Mouse (Mus musculus) testis, adult 2 months (tissue): Measurements from ENCODE around the gene Ston1. TPM values are rescaled to one million over a fixed set of nuclear protein-coding genes. Genes with fewer than 3 reads are reported as not detected.

ENCODE experiments used
- H3K27ac ChIP-seq: fragments of 200-500 bp; 2 replicates; pipeline ENCODE4 v1.5.1; 2012; ENCODE audit warnings: low read depth, low read length; ENCODE audit not compliant: control insufficient read depth, insufficient read depth
- H3K27me3 ChIP-seq: fragments of 200-500 bp; 2 replicates; pipeline ENCODE4 v1.6.1; 2012; ENCODE audit warnings: mild to moderate bottlenecking, low read length, moderate library complexity; ENCODE audit not compliant: control insufficient read depth, insufficient read depth
- H3K36me3 ChIP-seq: fragments of 200-500 bp; 2 replicates; pipeline ENCODE4 v1.6.1; 2012; ENCODE audit warnings: mild to moderate bottlenecking, low read length; ENCODE audit not compliant: control insufficient read depth, insufficient read depth
- H3K4me1 ChIP-seq: fragments of 200-500 bp; 2 replicates; pipeline ENCODE4 v1.6.1; 2012; ENCODE audit warnings: low read length; ENCODE audit not compliant: control insufficient read depth, insufficient read depth
- H3K4me3 ChIP-seq: fragments of 200-500 bp; 2 replicates; pipeline ENCODE4 v1.5.1; 2012; ENCODE audit warnings: low read depth, mild to moderate bottlenecking, low read length, moderate library complexity, mixed read lengths; ENCODE audit not compliant: control insufficient read depth
- CTCF ChIP-seq: fragments of 200-500 bp; IDR thresholded peaks from 2 replicates; pipeline ENCODE4 v1.5.1; 2012; ENCODE audit warnings: low read depth, mild to moderate bottlenecking, inconsistent platforms, low read length, moderate library complexity; ENCODE audit not compliant: control insufficient read depth, insufficient read depth, insufficient replicate concordance
- POLR2A ChIP-seq: fragments of 200-500 bp; IDR thresholded peaks from 2 replicates; pipeline ENCODE4 v1.6.1; 2012; ENCODE audit warnings: low read depth, mild to moderate bottlenecking, inconsistent platforms, low read length, moderate library complexity; ENCODE audit not compliant: control insufficient read depth
- polyA plus RNA-seq: library from polyadenylated mRNA; depleted of rRNA; stranded (reverse); fragments of >200 nt; gene quantifications from 2 replicates; pipeline ENCODE4 v1.2.3, GENCODE M21; 2012

Gene Ston1
- polyA plus RNA-seq, 1 experiment: 18.5 TPM

DNA sequence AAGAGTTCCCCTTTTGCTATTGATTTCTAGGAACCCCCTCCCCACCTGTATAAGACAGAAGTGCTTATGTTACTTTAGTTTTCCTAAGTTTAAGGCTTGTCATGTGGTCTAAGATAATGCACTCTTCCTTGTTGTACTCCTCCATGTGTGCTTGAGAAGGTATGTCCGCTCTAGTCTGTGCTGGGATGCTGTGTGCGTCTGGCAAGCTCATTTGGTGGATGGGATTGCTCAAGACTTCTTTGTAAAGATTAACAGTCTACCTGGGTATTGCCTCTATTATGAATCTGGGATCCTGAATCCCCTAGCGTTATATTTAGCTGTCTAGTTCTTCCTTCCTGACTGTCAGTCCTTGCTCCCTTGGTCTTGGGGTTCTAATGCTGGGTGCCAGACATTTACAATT is 35.1 kb downstream of the Ston1 start:
- peaks cover 17% of the 10 kb centered on the region for H3K4me1 ChIP-seq
- no peak for TF ChIP-seq CTCF
- no peak for TF ChIP-seq POLR2A

DNA sequence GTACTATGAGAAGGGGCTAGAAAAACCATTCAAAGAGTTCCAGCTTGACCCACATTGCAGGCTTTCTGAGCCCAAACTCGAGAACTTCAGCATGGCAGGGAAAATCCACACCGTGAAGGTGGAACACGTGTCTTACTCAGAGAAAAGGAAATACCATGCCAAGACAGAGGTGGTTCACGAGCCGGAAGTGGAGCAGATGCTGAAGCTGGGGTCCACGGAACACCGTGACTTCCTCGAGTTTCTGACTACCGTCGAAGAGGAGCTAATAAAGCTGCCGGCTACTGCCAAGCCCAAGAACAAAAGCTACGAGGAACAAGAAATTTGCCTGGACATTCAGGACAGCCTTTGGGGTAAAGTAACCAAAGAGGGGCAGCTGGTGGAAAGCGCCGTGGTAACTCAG is 38.6 kb downstream of the Ston1 start:
- no peak overlapping the region for H3K27ac ChIP-seq
- TF ChIP-seq POLR2A (no peak), CTCF (no peak)
- H3K27me3 ChIP-seq: no peaks in the 10 kb centered on the region
- H3K4me1 ChIP-seq: peaks cover 14% of the 10 kb centered on the region
- no peaks in the 10 kb centered on the region for H3K36me3 ChIP-seq
- peak overlapping the region; percentile 55 for H3K4me3 ChIP-seq

More for the DNA sequence above, 35.1 kb downstream of the Ston1 start:
- Histone ChIP-seq H3K36me3 (no peaks in the 10 kb centered on the region), H3K27me3 (no peaks in the 10 kb centered on the region), H3K27ac (no peak overlapping the region), H3K4me3 (no peak overlapping the region)

DNA sequence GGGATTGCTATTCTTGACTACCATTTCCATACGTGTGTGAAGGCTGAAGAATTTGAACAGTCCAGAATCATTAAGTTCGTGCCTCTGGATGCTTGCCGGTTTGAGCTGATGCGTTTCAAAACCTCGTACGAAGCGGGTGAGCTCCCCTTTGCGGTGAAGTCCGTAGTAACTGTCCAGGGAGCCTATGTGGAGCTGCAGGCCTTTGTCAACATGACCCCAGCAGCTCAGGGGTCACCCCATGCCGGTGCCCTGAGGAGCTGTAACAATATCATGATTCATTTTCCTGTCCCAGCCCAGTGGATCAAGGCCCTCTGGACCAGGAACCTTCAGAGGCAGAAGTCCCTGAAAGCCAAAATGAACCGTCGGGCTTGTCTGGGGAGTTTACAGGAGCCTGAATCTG is 39.1 kb downstream of the Ston1 start:
- Histone ChIP-seq H3K4me1 (peaks cover 14% of the 10 kb centered on the region), H3K27ac (no peak overlapping the region), H3K36me3 (no peaks in the 10 kb centered on the region), H3K4me3 (peak overlapping the region; percentile 55), H3K27me3 (no peaks in the 10 kb centered on the region)
- TF ChIP-seq CTCF (no peak), POLR2A (no peak)

DNA sequence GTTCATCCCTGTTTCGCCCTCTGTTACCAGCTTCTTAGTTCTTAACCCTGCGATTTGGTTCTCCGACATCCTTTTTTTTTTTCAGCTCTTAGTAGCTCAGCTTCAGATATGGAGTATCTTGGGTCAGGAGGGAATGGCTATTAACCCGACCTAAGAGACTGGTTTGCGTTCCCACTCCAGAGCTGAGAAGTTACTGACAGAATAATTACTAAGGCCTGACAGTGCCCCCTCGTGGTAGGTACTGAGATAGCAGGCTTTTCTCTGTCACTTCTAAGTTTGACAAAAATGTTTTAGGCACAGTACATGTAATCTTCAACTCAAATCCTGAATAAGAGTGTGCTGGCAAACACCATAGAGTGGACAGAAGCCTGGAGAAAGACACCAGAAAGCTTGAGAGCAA is 43.5 kb downstream of the Ston1 start:
- Histone ChIP-seq H3K4me1 (peaks cover 7% of the 10 kb centered on the region), H3K27ac (no peak overlapping the region), H3K4me3 (no peak overlapping the region), H3K36me3 (no peaks in the 10 kb centered on the region), H3K27me3 (no peaks in the 10 kb centered on the region)
- TF ChIP-seq CTCF (peak; percentile 18; the same call in 1 of the 2 replicates), POLR2A (no peak)

DNA sequence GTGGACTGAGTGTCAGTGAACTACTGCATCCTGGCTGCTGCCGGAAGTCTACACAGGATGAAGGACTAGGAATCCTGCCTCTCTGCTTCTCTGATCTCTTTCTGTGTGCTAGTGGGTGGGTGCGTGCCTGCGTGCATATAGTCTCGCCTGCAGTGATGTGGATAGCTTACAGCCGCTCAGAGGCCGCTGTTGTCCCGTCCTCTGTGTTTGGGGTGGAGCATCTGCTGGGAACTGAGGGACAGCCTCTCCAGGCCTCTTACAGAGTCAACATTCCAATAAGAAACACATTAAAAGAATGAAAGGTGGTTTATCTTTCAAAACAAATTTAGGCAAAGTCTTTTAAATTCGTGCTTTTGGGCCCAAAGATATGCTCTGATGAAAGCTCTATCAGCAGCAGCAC is 44.4 kb downstream of the Ston1 start:
- Histone ChIP-seq H3K27ac (no peak overlapping the region), H3K4me3 (no peak overlapping the region), H3K4me1 (peaks cover under 1% of the 10 kb centered on the region), H3K27me3 (no peaks in the 10 kb centered on the region), H3K36me3 (no peaks in the 10 kb centered on the region)
- no peak for TF ChIP-seq CTCF
- TF ChIP-seq POLR2A: no peak

DNA sequence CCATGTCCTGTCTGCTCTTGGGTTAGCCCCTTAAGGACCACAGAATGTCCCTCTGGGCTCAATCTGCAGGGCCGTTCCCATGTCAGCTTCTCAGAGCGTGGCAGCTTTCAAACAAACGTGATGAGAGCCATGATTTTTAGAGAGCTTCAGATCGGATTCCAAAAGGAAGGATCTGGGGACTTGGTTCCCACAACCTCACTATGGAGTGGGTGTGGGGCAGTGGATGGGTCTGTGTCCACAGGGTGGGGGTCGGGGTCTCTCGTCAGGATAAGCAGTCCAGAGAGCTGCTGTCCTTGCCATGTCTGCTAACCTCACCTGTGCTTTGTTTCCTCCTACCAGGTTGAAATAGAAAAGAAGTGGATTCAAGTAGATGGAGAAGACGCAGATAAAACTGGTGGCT is 47.4 kb downstream of the Ston1 start:
- Histone ChIP-seq H3K27ac (no peak overlapping the region), H3K4me3 (no peak overlapping the region), H3K36me3 (no peaks in the 10 kb centered on the region), H3K4me1 (no peaks in the 10 kb centered on the region), H3K27me3 (no peaks in the 10 kb centered on the region)
- TF ChIP-seq POLR2A (no peak), CTCF (no peak)

DNA sequence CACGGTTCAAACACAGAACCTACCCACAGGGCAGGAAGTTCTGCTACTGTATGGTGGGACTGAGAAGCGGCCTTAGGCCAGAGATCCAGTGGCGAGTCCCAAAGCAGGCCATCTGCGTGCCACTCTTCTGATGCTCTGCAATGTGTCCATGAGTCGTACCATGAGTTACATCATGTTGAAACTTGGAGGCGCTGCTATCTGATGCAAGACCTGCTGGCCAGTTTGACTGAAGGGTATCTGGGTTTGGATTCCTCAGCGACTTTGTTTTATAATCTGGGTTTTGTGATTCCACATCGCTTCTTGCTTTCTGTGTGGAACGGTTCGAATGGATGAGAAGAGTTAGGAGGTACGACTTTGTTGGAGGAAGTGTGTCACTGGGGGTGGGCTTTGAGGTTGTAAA is 47.8 kb downstream of the Ston1 start:
- Histone ChIP-seq H3K4me3 (no peak overlapping the region), H3K27me3 (no peaks in the 10 kb centered on the region), H3K27ac (no peak overlapping the region), H3K36me3 (no peaks in the 10 kb centered on the region), H3K4me1 (no peaks in the 10 kb centered on the region)
- TF ChIP-seq POLR2A: no peak
- TF ChIP-seq CTCF: no peak

DNA sequence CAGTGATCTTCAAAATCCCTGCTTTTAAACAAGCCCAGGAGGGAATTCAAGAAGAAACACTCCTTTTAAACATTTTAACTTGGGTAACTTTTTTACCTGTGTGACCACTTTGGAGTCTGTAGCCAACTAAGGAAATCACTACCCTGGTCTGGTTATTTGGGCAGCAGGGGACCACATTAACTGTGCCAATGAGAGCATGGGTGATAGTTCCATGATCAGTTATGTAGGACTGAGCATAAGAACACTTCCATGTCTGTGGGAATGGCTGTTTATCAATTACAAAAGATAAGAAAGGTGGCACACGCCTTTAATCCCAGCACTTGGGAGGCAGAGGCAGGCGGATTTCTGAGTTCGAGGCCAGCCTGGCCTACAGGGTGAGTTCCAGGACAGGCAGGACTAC is 49.7 kb downstream of the Ston1 start:
- Histone ChIP-seq H3K4me3 (no peak overlapping the region), H3K27ac (no peak overlapping the region), H3K36me3 (no peaks in the 10 kb centered on the region), H3K27me3 (no peaks in the 10 kb centered on the region), H3K4me1 (no peaks in the 10 kb centered on the region)
- no peak for TF ChIP-seq POLR2A
- TF ChIP-seq CTCF: no peak

DNA sequence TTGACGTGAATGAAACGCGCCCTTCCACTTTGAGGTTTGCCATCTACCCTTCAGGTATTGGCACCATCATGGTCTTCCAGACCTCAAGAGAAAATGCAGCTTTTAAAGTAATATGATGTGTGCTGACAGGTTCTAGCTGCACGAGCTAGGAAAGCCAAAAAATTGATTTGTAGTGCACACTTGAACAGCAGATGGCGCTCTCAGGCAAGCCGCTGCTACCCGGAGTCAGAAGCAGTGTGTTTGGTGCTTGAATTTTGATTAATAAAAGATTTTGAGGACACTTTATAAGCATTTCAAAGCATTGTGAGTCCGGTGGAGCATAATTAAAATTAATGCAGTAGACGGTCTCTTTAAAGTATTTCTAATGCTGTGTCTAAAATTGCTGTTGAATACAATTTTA is 54.5 kb downstream of the Ston1 start:
- Histone ChIP-seq H3K36me3 (no peaks in the 10 kb centered on the region), H3K4me3 (peak overlapping the region; percentile 22; the same call in 1 of the 2 replicates), H3K27me3 (no peaks in the 10 kb centered on the region), H3K27ac (no peak overlapping the region), H3K4me1 (peaks cover 2% of the 10 kb centered on the region; the same call in 1 of the 2 replicates)
- TF ChIP-seq CTCF (peak; percentile 69; the same call in 1 of the 2 replicates), POLR2A (no peak)
